Mouse (Mus musculus): ENCODE measurements around the gene Pid1.

- TF ChIP-seq CTCF (IDR thresholded peaks at IDR 0.05) (no peak), EP300 (IDR thresholded peaks at IDR 0.05) (peak; percentile 27)
Measured at GRCm38 (mm10) chr1:84382709-84383108, 18.7 kb upstream of the Pid1 start.

Data from lung, postnatal 0 days (tissue).